Mouse (Mus musculus) neural tube, embryonic 10.5 days (tissue): ENCODE measurements around the gene Lpar2.

Experiments used
- DNase-seq: peaks from one replicate; pipeline ENCODE4 v3.0.0-alpha.2; 2017; ENCODE audit warnings: low spot score; ENCODE audit errors: extremely low spot score

Gene Lpar2

DNA sequence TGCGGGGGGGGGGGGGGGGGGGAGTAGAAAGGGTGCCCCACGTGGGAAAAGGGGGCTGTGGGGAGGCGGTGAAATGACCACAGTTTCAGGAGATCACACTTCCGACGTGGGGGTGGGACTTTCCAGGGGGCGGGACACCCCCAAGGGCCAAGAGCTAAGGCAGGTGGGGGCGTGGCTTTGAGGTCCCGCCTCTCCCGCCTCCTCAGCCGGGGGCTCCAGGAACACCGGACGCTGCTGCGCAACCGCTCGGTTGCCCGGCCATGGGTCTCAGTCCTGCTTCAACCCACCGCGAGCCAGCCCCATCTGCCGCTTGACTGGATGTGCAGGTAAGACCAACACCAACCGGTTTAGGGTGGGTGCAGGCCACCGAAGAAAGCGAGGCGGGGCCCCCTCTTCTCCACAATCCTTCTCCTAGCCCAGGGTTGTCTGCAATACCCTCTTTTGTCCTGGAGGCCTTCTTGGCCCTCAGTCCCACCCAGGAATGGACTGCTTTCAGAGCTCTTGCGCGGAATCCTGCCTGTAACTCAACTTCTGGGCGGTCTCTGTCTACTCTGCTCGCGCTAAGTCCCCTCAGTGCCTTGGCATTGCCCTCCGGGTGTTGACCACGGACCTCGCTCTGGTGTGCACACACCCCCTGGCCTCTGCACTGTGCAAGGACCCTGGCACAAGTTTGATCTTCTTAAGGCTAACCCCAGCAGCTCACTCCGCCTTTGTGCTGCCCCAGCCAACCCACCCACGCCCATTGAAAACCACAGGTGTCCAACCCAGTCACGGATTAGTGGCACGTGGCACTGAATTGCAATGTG lies at the start of gene Lpar2:
Lpar2 (plus strand) TSS at position 44 of the 806 bp plus-strand sequence.
- DNase-seq, result peak; percentile 80

DNA sequence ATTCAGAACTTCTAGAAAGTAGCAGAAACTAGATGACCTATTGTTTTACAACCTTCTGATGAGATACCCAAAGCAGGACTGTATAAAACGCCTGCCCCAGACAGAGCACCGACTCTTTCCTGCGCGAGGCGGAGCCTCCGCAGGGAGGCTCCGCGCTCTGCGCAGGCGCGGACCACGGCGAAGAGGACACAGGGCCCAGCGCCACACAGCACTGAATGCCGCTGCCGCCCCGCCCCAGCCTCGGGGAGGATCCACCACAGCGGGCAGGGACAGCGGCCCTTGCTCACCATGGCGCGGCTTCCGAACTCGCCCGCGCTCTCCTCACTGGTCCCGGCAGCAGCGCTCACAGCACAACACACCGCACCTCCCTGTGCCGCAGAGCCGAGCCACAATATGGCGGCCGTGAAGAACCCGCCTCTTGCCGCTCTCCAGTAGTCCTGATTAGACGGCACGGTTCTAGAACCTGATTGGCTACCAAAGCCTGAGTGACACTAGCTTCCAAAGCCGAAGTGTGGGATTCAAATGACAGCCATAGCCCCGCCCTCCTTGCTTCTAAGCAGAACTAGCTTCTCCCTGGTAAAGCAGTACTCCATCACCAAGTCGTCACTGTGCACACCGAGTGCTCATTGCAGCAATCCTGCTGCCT lies 47.6 kb upstream of the Lpar2 start, which contains the start of gene Gm20422:
Gm20422 (minus strand) TSS at position 384 of the 646 bp plus-strand sequence.
- peak; percentile 91 for DNase-seq

DNA sequence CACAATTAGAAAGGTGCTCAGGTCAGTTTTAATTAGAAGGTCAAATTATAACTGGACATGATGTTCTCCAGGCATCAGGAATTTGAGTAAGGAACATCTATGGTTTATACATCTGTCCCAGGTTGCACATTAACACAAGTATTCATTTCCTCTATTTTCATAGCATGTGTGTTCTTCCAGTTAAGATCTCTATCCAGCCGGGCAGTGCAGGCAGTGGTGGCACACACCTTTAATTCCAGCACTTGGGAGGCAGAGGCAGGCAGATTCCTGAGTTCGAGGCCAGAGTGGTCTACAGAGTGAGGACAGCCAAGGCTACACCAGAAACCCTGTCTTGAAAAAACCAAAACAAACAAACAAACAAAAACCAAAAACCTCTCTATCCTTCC lies 47.1 kb upstream of the Lpar2 start:
- DNase-seq, result no peak

DNA sequence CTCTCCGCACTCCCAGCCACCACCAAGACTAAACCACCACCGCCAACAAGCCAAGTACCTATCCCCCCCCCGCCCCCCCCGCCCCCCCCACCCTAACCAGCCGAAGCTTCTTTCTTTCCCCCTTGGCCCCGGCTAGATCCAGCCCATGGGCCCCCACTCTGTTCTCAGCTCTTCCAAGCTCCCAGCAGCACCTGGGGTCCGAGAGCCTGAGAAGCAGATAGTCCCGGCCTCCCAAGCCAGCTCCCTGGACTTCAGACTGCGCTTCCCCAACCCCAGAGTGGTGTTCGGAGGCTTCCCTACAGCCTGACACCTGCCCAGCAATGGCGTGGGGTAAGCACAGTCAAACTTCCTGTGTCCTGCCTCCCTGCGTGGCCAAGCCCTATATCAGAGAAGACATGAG lies 45.1 kb upstream of the Lpar2 start:
- DNase-seq, result no peak

DNA sequence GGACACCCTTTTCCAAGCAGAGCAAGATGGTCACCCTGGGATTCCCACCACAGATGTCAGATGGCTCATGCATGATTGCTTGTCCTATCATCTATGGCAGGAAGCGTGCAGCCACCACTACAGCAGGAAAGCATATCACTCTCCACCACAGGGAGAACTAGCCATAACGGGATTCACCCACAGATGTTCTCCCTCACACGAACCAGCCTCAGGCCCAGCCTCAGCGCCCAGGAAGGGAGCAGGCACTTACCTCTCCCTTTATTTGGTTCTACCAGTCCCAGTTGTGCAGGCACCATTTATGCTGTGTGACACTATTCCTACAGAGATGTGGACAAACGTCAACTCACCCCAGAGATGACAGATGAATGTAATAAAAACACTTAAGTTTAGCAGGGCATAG lies 33.1 kb upstream of the Lpar2 start:
- DNase-seq, result no peak

DNA sequence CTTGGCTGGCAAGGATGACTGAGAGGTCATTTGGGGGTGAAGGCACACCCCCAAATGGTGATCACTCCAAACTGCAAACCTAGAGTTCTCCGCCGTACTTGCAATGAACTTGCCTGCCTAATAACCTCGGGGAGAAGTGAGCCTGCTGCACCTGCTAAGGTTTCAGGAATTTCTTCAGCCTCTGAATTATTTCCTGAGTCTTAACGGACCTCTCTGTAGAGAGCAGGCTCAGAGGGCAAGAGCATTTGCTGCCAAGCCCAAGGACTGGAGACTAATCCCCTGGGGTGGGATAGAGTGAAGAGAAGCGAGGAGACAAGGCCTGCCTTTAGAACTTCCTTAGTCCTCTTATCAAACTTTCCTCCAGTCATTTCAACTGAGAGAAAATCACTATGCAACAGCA lies 32.5 kb upstream of the Lpar2 start:
- no peak for DNase-seq

DNA sequence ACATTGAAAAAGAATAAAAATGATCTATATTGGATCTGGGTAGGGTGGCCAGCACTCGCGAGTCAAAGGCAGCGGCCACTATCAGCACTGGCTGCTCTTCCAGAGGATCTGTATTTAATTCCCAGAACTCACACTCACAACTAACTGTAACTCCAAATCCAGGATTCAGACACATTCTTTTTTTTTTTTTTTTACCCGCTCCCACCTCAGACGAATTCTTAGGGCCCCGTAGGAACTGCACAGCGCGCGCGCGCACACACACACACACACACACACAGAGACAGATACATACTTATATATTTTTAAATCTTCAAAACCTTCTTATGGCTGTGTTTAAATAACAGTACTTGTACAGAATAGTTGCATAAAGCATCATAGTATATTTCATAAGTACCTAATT lies 31.9 kb upstream of the Lpar2 start:
- no peak for DNase-seq

DNA sequence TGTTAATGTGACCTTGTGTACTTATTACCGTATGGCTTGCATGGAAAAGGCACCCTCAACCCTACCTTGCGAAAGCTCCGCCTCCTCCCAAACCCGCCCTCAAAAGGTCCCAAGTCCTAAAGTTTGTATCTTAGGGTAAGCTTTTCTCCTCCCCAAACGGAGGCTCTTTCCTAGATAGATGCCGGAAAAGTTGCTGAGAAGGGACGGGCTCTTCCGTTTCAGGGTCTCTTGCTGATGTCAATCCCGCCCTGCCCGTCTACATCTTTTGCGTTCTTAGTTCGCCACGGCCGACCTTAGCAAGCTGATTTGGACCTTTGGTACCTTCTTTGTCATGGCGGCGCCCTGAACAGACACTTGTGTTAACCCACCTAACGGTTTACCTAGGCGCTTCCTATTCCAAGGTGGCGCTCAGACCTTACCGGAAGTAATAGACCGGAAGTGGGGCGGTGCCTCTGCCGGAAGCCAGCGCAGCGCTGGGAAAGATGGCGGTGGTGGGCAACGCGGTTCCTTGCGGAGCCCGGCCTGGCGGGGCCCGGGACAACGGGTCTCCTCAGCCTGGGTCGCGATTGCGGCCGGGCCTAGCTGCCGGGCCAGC lies 31.4 kb upstream of the Lpar2 start, which contains the start of the genes Atp13a1 and Zfp866:
Atp13a1 (plus strand) TSS at position 391 of the 595 bp plus-strand sequence.
Zfp866 (minus strand) TSS at position 406 of the 595 bp plus-strand sequence.
- DNase-seq, result peak; percentile 92

DNA sequence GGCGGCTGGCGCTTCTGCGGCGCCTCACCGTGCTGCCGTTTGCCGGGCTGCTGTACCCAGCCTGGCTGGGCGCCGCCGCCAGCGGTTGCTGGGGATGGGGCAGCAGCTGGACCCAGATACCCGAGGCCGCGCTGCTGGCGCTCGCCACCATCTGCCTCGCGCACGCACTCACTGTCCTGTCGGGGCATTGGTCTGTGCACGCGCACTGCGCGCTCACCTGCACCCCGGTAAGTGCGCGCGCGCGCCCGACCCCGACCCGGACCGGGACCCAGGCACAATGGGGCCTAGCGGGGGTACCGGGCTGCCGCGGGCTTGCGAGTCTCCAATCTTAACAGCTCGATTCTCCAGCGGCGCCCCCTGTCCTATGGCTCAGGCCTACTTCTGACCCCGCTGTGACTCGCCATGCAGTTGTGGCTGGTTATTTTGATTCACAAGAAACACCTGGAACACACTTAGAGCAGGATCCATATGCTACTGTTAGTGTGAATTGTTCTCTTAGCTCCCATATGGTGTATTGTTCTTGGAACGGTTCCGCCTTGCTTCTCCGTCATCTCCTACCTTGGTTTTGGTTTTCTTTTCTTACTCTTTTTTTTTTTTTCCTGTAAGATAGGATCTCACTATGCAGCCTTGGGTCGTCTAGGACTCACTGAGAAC lies 30.7 kb upstream of the Lpar2 start:
- DNase-seq, result peak; percentile 59

DNA sequence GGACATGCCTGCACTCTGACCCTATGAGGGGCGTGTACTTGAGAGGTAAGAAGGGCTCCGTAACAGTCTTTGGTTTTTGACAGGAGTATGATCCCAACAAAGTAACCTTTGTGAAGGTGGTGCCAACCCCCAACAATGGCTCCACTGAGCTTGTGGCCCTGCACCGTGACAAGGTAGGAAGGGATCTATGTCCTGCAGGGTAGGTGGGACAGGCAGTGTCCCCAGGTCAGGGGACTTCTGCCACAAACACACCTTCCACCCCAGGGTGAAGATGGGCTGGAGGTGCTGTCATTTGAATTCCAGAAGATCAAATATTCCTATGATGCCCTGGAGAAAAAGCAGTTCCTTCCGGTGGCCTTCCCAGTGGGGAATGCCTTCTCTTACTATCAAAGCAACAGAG lies 28.6 kb upstream of the Lpar2 start:
- no peak for DNase-seq

DNA sequence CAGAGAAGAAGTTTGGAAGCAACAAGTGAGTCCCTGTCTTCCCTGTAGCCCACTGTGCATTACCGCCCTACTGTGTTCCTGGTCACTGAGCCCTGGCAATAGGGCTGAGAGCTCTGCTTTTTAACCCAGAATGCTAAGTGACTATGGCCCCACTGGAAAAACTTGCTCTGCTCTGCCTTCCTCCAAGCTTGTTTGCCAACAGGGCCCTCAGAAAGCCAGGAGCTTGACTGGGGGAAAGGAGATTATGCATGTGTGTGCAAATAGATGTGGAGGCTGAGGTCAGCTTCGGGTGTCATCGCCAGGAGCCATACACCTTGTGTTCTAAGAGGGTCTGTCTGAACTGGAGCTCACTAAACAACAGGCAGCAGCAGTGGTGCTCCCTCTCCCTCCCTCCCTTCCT lies 28.1 kb upstream of the Lpar2 start:
- DNase-seq, result no peak

DNA sequence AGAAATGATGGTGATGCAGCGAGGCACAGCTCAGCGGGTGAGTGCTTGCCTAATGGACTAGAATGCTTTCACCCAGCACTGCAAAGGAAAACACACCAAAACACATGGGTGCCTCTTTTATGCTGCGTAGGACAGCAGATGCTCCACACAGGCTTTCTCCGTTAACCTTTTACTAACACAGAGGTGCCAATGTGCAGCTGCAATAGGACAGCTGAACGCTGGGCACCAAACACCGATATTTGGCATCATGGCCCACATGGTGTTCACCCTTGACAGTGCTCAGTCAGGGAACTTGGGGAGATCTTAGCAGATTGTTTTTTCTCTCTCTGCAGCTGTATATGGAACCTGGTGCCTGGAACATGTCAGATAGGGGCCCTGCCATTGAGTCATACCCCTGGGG lies 27.3 kb upstream of the Lpar2 start:
- no peak for DNase-seq

DNA sequence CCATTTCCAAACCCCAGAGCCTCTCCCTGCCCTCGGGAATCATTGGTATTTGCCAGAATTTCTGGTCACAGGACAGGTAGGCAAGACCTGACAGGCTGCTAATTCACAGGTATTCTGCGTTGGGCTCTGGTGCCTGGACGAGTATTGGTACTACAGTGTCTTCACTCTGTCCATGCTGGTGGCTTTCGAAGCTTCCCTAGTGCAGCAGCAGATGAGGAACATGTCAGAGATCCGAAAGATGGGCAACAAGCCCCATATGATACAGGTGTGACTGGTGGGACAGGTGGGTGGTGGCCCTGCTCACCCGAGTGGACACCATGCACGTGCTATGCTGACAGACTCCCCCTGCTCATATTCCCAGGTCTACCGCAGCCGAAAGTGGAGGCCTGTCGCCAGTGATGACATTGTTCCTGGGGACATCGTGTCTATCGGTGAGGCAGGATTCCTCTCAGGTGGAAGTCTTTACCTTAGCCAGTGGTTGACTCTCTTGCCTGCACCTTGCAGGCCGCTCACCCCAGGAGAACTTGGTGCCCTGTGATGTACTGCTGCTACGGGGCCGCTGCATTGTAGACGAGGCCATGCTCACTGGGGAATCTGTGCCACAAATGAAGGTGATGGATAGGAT lies 25.4 kb upstream of the Lpar2 start:
- no peak for DNase-seq

DNA sequence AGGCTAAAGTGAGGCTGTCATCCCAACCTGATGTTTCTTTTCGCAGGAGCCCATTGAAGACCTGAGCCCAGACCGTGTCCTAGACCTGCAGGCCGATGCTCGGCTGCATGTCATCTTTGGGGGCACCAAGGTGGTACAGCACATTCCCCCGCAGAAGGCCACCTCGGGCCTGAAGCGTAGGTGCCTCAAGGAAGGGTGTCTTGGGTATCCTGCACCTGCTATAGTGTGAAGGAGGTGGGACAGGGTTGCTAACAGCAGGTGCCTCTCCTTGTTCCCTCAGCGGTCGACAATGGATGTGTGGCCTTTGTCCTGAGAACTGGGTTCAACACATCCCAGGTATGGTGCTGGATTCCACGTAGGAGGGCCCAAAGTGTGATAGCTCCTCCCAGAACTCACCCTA lies 24.6 kb upstream of the Lpar2 start:
- no peak for DNase-seq

DNA sequence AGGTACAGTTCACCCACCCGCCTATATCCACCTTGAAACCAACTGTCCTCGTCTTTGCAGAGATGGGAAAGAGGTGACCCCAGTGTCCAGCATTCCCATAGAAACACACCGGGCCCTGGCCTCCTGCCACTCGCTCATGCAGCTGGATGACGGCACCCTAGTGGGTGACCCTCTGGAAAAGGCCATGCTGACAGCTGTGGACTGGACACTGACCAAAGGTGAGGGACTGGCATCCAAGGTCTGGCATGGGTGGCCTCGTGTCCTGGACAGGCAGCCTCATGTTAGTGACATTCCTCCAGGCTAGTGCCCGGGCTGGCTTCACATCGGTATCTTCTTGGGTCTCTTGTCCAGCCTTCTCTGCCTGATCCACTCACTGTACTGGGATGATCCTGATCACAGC lies 23.0 kb upstream of the Lpar2 start:
- no peak for DNase-seq

DNA sequence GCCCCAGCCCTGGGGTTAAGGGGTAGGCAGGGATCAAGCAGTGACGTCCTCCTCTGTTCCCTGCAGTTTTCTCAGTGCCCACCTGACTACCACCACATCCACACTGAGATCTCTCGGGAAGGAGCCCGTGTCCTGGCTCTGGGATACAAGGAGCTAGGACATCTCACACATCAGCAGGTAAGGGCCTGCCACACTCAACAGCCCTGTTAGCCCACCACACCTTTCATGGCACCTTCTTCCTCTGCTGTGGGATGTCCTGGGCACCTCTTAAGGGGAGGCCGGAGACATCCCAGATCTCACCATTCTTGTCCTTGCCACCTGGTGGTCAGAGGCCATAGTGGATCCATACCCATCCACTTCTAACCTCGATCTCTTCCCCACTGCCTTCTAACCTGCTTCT lies 22.3 kb upstream of the Lpar2 start:
- no peak for DNase-seq

DNA sequence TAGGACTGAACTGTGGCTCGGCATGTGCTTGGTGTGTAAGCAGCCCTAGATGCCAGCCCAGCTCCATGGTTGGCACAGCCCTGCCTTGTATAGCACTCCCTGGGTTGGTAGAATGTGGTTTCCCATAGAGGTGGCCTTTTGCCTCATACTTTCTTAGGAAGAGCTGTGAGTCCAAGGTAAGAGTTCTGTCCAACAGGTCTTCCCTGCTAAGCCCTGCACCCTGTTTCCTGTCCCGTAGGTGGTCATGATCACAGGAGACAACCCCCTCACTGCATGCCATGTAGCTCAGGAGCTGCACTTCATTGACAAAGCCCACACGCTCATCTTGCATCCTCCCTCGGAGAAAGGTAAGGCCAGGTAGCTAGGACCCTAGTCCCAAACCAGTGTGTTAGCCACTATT lies 20.4 kb upstream of the Lpar2 start:
- no peak for DNase-seq

DNA sequence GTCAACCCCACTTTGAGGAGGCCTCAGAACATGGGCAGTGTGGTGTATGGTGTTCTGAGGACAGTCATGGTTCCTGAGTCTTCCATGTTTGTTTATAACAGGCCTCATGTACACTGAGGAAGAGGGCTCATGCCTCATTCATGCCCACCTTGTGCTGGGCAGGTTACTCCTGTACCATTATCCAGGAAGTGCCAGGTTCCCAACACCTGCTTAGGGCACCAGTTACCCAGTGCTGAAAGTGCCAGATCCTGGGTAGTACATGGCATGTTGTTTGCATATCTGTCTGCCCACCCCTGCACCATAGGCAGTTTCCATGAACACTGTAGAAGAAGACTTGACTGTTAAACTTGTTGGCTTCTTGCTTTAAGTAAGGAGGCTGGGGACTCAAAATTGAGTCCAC lies 20.0 kb upstream of the Lpar2 start:
- no peak for DNase-seq

DNA sequence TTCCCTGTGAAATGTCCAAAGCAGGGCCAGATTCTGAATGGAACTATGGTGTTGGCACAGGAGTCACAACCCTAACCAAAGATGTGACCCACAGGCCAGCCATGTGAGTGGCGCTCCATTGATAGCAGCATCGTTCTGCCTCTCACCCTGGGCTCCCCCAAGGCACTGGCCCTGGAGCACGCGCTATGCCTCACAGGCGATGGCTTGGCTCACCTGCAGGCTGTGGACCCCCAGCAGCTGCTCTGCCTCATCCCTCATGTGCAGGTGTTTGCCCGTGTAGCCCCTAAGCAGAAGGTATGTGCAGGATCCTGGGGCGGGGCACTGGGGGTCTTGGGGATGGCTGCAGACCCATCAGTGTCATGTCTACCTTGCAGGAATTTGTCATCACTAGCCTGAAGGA lies 18.9 kb upstream of the Lpar2 start:
- no peak for DNase-seq

DNA sequence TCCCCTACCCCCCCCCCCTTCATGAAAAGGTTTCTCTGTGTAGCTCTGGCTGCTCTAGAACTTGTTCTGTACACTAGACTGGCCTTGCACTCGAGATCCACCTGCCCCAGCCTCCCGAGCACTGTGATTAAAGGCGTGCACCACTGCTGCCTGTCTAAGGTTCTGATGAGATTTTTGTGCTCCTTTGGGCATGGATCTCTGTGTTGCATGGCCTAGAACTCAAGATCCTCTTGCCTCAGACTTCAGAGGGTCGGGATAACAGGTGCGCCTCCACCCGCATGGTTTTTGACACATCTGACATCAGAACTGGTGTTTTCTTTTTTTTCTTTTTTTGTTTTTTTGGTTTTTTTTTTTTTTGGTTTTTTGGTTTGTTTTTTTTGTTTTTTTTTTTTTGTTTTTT lies 17.7 kb upstream of the Lpar2 start:
- no peak for DNase-seq

DNA sequence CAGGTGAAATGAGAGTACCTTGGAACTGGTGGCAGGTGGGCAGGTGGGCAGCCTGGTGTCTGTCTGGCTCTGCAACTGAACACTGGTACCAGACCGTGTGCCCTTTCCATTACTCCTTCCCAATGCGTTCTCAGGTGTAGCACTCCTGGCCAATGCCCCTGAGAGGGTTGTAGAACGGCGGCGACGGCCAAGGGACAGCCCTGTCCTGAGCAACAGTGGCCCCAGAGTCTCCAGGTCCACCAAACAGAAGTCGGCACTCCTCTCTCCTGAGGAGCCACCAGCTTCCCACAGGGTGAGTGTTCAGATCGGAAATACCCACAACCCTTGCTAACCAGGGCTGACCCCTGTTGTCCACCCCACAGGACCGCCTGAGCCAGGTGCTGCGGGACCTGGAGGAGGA lies 17.1 kb upstream of the Lpar2 start:
- DNase-seq, result no peak

DNA sequence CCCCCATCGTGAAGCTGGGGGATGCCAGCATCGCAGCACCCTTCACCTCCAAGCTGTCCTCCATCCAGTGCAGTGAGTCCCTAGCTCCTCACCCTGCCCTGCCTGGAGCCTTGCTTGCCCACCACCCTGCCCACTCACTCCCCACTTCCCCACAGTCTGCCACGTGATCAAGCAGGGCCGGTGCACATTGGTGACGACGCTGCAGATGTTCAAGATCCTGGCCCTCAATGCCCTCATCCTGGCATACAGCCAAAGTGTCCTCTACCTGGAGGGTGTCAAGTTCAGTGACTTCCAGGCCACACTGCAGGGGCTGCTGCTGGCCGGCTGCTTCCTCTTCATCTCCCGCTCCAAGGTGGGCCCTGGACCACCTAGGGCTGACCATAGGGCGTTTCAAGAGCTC lies 16.7 kb upstream of the Lpar2 start:
- no peak for DNase-seq
